Mouse (Mus musculus) ES-Bruce4 (cell line): ENCODE results near the gene Cfap57. TPM values are rescaled to one million over a fixed set of nuclear protein-coding genes. Genes with fewer than 3 reads are reported as not detected.

Experiments used
- H3K27ac ChIP-seq: 2 replicates; pipeline ENCODE4 v1.5.1; 2012; ENCODE audit warnings: low read length, inconsistent platforms; ENCODE audit not compliant: insufficient read depth
- H3K27me3 ChIP-seq: 2 replicates; pipeline ENCODE4 v1.6.1; 2012; ENCODE audit warnings: mild to moderate bottlenecking, low read length, inconsistent platforms; ENCODE audit not compliant: control insufficient read depth, poor library complexity, insufficient read depth, severe bottlenecking
- H3K36me3 ChIP-seq: 2 replicates; pipeline ENCODE4 v1.6.1; 2012; ENCODE audit warnings: inconsistent platforms, mild to moderate bottlenecking, low read length, moderate library complexity; ENCODE audit not compliant: control insufficient read depth, poor library complexity, insufficient read depth, severe bottlenecking
- H3K4me1 ChIP-seq: one replicate; pipeline ENCODE4 v1.8.1; 2011; ENCODE audit warnings: low read length; ENCODE audit not compliant: control insufficient read depth, insufficient read depth
- H3K4me3 ChIP-seq: 2 replicates; pipeline ENCODE4 v1.5.1; 2011; ENCODE audit warnings: low read depth, mild to moderate bottlenecking, low read length
- H3K9ac ChIP-seq: 2 replicates; pipeline ENCODE4 v1.6.1; 2012; ENCODE audit warnings: low read depth, mild to moderate bottlenecking, inconsistent platforms; ENCODE audit not compliant: poor library complexity, severe bottlenecking
- H3K9me3 ChIP-seq: replicated peaks from 2 replicates; pipeline ENCODE4 v1.6.1; 2012; ENCODE audit warnings: mild to moderate bottlenecking, low read length, inconsistent platforms; ENCODE audit not compliant: control insufficient read depth, poor library complexity, insufficient read depth, severe bottlenecking
- CTCF ChIP-seq: IDR thresholded peaks from one replicate; pipeline ENCODE4 v1.8.1; 2011; ENCODE audit warnings: low read depth, low read length
- EP300 ChIP-seq: IDR thresholded peaks from 2 replicates; pipeline ENCODE4 v1.6.1; 2011; ENCODE audit warnings: low read depth, low read length; ENCODE audit not compliant: insufficient read depth
- POLR2A ChIP-seq: IDR thresholded peaks from one replicate; pipeline ENCODE4 v1.8.1; 2011; ENCODE audit warnings: low read length; ENCODE audit not compliant: insufficient read depth
- polyA plus RNA-seq: library from polyadenylated mRNA; stranded (reverse); fragments of >200 nt; gene quantifications from 2 replicates; pipeline ENCODE4 v1.2.4, GENCODE M21; 2011; ENCODE audit warnings: low read depth; ENCODE audit not compliant: missing spikeins, insufficient read depth, insufficient read length

Cfap57 gene
- polyA plus RNA-seq, 1 experiment, result not detected

- Histone ChIP-seq H3K4me1 (peaks cover 7% of the 10 kb centered on the region), H3K9me3 (no peaks in the 10 kb centered on the region; the same call in 1 of the 2 replicates), H3K4me3 (no peak overlapping the region), H3K9ac (no peak overlapping the region), H3K36me3 (no peaks in the 10 kb centered on the region), H3K27ac (no peak overlapping the region), H3K27me3 (no peaks in the 10 kb centered on the region)
- no peak for TF ChIP-seq CTCF
- no peak for TF ChIP-seq POLR2A
- TF ChIP-seq EP300, result no peak
Measured at GRCm38 (mm10) chr4:118589053-118589732, 31.4 kb downstream of the Cfap57 start.

- peaks cover 6% of the 10 kb centered on the region for H3K4me1 ChIP-seq
- H3K4me3 ChIP-seq, result no peak overlapping the region
- no peak overlapping the region for H3K27ac ChIP-seq
- no peaks in the 10 kb centered on the region for H3K36me3 ChIP-seq
- no peaks in the 10 kb centered on the region for H3K9me3 ChIP-seq
- no peaks in the 10 kb centered on the region for H3K27me3 ChIP-seq
- TF ChIP-seq EP300 (no peak), CTCF (peak; percentile 50)
- no peak overlapping the region for H3K9ac ChIP-seq
Measured at GRCm38 (mm10) chr4:118582629-118583028, 37.9 kb downstream of the Cfap57 start.

GRCm38 (mm10) chr4:118581508-118581907 is 39.1 kb downstream of the Cfap57 start:
- no peaks in the 10 kb centered on the region for H3K36me3 ChIP-seq
- peaks cover 2% of the 10 kb centered on the region for H3K4me1 ChIP-seq
- H3K9ac ChIP-seq, result no peak overlapping the region
- no peak for TF ChIP-seq POLR2A
- no peak for TF ChIP-seq EP300
- TF ChIP-seq CTCF, result no peak
- H3K4me3 ChIP-seq, result no peak overlapping the region
- H3K27ac ChIP-seq, result no peak overlapping the region
- H3K9me3 ChIP-seq, result no peaks in the 10 kb centered on the region
- H3K27me3 ChIP-seq, result no peaks in the 10 kb centered on the region

- Histone ChIP-seq H3K27me3 (no peaks in the 10 kb centered on the region), H3K4me1 (peaks cover 2% of the 10 kb centered on the region), H3K4me3 (no peak overlapping the region), H3K27ac (no peak overlapping the region), H3K36me3 (no peaks in the 10 kb centered on the region), H3K9me3 (no peaks in the 10 kb centered on the region), H3K9ac (no peak overlapping the region)
- TF ChIP-seq CTCF (peak; percentile 92), EP300 (no peak)
Measured at GRCm38 (mm10) chr4:118579313-118579712, 41.3 kb downstream of the Cfap57 start.

GRCm38 (mm10) chr4:118576097-118576496 is 44.5 kb downstream of the Cfap57 start:
- Histone ChIP-seq H3K4me1 (no peaks in the 10 kb centered on the region), H3K9ac (no peak overlapping the region), H3K27me3 (no peaks in the 10 kb centered on the region), H3K9me3 (no peaks in the 10 kb centered on the region), H3K4me3 (no peak overlapping the region), H3K36me3 (no peaks in the 10 kb centered on the region), H3K27ac (no peak overlapping the region)
- TF ChIP-seq EP300 (no peak), CTCF (peak; percentile 95)

- no peak overlapping the region for H3K27ac ChIP-seq
- no peaks in the 10 kb centered on the region for H3K36me3 ChIP-seq
- no peaks in the 10 kb centered on the region for H3K27me3 ChIP-seq
- H3K9me3 ChIP-seq, result no peaks in the 10 kb centered on the region
- no peak overlapping the region for H3K4me3 ChIP-seq
- TF ChIP-seq CTCF (no peak), EP300 (no peak), POLR2A (no peak)
- no peaks in the 10 kb centered on the region for H3K4me1 ChIP-seq
- H3K9ac ChIP-seq, result no peak overlapping the region
Measured at GRCm38 (mm10) chr4:118571441-118571840, 49.1 kb downstream of the Cfap57 start.

GRCm38 (mm10) chr4:118569320-118569719 is 51.3 kb downstream of the Cfap57 start:
- TF ChIP-seq CTCF (no peak), EP300 (no peak), POLR2A (no peak)
- Histone ChIP-seq H3K9ac (no peak overlapping the region), H3K9me3 (no peaks in the 10 kb centered on the region), H3K27me3 (no peaks in the 10 kb centered on the region), H3K4me1 (no peaks in the 10 kb centered on the region), H3K4me3 (no peak overlapping the region), H3K27ac (no peak overlapping the region), H3K36me3 (no peaks in the 10 kb centered on the region)
